Mouse (Mus musculus): ENCODE data around the gene Pla2r1. TPM values are rescaled to one million over a fixed set of nuclear protein-coding genes. Genes with fewer than 3 reads are reported as not detected.

Gene Pla2r1
- polyA plus RNA-seq, 1 experiment from 2014 or later = 1.1 TPM

DNA sequence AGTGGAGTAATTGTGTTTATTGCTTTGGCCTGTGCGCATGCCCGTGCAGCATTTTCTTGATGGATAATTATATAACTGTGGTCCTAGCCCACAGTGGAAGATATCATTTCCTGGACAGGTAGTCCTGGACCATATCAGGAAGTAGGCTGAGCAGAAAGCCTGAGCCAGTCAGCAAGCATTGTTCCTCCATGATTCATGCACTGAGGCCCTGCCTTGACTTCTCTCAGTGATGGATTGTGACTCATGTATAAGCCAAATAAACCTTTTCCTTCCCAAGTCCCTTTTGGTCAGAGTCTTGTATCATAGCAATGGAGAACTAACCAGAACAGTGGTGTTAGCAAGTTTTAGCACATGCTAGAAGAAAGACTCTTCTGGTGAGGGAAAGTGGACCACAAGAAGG lies 3.3 kb downstream of the Pla2r1 start:
- Histone ChIP-seq H3K9ac (ENCODE audit: low read length) (no peak overlapping the region), H3K9me3 (ENCODE audit: control insufficient read depth, low read length) (no peaks in the 10 kb centered on the region), H3K27me3 (ENCODE audit: control insufficient read depth, insufficient read depth, low read length) (no peaks in the 10 kb centered on the region), H3K4me3 (ENCODE audit: low read depth, low read length) (no peak overlapping the region), H3K27ac (replicated peaks; ENCODE audit: low read depth, low read length) (no peak overlapping the region), H3K4me1 (ENCODE audit: control insufficient read depth, insufficient read depth, low read length) (no peaks in the 10 kb centered on the region), H3K36me3 (ENCODE audit: control insufficient read depth, insufficient read depth, low read length) (no peaks in the 10 kb centered on the region), H3K4me2 (ENCODE audit: low read depth, severe bottlenecking) (no peak overlapping the region)
- 87% methylated on average over 2 of the region's 2 CpGs for WGBS
- ATAC-seq (ENCODE audit: insufficient number of reproducible peaks, low FRiP score, low TSS enrichment, low read depth) (no peak), DNase-seq (ENCODE audit: low spot score) (no peak)

GRCm38 (mm10) chr2:60546082-60546481 lies 7.0 kb downstream of the Pla2r1 start:
- Histone ChIP-seq H3K4me3 (ENCODE audit: low read depth, low read length) (no peak overlapping the region), H3K9ac (ENCODE audit: low read length) (no peak overlapping the region), H3K4me2 (ENCODE audit: low read depth, severe bottlenecking) (no peak overlapping the region), H3K36me3 (ENCODE audit: control insufficient read depth, insufficient read depth, low read length) (no peaks in the 10 kb centered on the region), H3K9me3 (ENCODE audit: control insufficient read depth, low read length) (no peaks in the 10 kb centered on the region), H3K4me1 (ENCODE audit: control insufficient read depth, insufficient read depth, low read length) (no peaks in the 10 kb centered on the region), H3K27me3 (ENCODE audit: control insufficient read depth, insufficient read depth, low read length) (no peaks in the 10 kb centered on the region), H3K27ac (replicated peaks; ENCODE audit: low read depth, low read length) (no peak overlapping the region)
- no peak for ATAC-seq (ENCODE audit: insufficient number of reproducible peaks, low FRiP score, low TSS enrichment, low read depth)
- DNase-seq (ENCODE audit: low spot score) = no peak
- 83% methylated on average over 4 of the region's 4 CpGs for WGBS

- 55% methylated on average over 5 of the region's 5 CpGs for WGBS
- Histone ChIP-seq H3K4me1 (ENCODE audit: control insufficient read depth, insufficient read depth, low read length) (no peaks in the 10 kb centered on the region), H3K9ac (ENCODE audit: low read length) (no peak overlapping the region), H3K9me3 (ENCODE audit: control insufficient read depth, low read length) (no peaks in the 10 kb centered on the region), H3K4me3 (ENCODE audit: low read depth, low read length) (no peak overlapping the region), H3K36me3 (ENCODE audit: control insufficient read depth, insufficient read depth, low read length) (no peaks in the 10 kb centered on the region), H3K27ac (replicated peaks; ENCODE audit: low read depth, low read length) (no peak overlapping the region), H3K4me2 (ENCODE audit: low read depth, severe bottlenecking) (no peak overlapping the region), H3K27me3 (ENCODE audit: control insufficient read depth, insufficient read depth, low read length) (no peaks in the 10 kb centered on the region)
- DNase-seq (ENCODE audit: low spot score) (no peak), ATAC-seq (ENCODE audit: insufficient number of reproducible peaks, low FRiP score, low TSS enrichment, low read depth) (no peak)
Measured at GRCm38 (mm10) chr2:60544006-60544405, 9.1 kb downstream of the Pla2r1 start.

- H3K4me2 ChIP-seq (ENCODE audit: low read depth, severe bottlenecking) = no peak overlapping the region
- H3K27me3 ChIP-seq (ENCODE audit: control insufficient read depth, insufficient read depth, low read length) = no peaks in the 10 kb centered on the region
- H3K9me3 ChIP-seq (ENCODE audit: control insufficient read depth, low read length) = no peaks in the 10 kb centered on the region
- 33% methylated on average over 5 of the region's 5 CpGs for WGBS
- no peaks in the 10 kb centered on the region for H3K36me3 ChIP-seq (ENCODE audit: control insufficient read depth, insufficient read depth, low read length)
- H3K4me1 ChIP-seq (ENCODE audit: control insufficient read depth, insufficient read depth, low read length) = no peaks in the 10 kb centered on the region
- no peak overlapping the region for H3K9ac ChIP-seq (ENCODE audit: low read length)
- H3K4me3 ChIP-seq (ENCODE audit: low read depth, low read length) = no peak overlapping the region
- ATAC-seq (ENCODE audit: insufficient number of reproducible peaks, low FRiP score, low TSS enrichment, low read depth) (no peak), DNase-seq (ENCODE audit: low spot score) (no peak)
- H3K27ac ChIP-seq (replicated peaks; ENCODE audit: low read depth, low read length) = no peak overlapping the region
Measured at GRCm38 (mm10) chr2:60541745-60542144, 11.4 kb downstream of the Pla2r1 start.

DNA sequence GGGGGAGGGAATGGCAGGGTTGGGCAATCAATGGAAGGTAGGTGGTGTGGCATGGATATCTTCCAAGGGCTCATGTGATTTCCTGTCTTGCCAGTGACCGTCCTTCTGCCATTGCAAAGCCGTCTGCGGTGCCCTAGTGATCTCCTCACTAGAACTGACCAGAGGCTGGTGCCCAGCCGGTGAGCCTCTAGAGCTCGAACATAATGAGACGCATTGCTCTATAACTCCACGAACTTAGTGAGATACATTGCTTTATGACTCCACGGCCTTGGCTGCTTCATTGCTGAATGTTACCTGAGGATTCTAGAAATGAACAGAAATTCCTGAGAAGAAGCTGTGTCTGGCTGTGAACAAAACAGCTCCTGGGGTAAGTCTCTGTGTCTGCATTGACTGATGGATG lies 12.8 kb downstream of the Pla2r1 start:
- Histone ChIP-seq H3K36me3 (ENCODE audit: control insufficient read depth, insufficient read depth, low read length) (no peaks in the 10 kb centered on the region), H3K27me3 (ENCODE audit: control insufficient read depth, insufficient read depth, low read length) (no peaks in the 10 kb centered on the region), H3K9me3 (ENCODE audit: control insufficient read depth, low read length) (no peaks in the 10 kb centered on the region), H3K27ac (replicated peaks; ENCODE audit: low read depth, low read length) (no peak overlapping the region), H3K4me3 (ENCODE audit: low read depth, low read length) (no peak overlapping the region), H3K9ac (ENCODE audit: low read length) (no peak overlapping the region), H3K4me2 (ENCODE audit: low read depth, severe bottlenecking) (no peak overlapping the region), H3K4me1 (ENCODE audit: control insufficient read depth, insufficient read depth, low read length) (no peaks in the 10 kb centered on the region)
- ATAC-seq (ENCODE audit: insufficient number of reproducible peaks, low FRiP score, low TSS enrichment, low read depth) (no peak), DNase-seq (ENCODE audit: low spot score) (no peak)
- WGBS = 94% methylated on average over 8 of the region's 8 CpGs

DNA sequence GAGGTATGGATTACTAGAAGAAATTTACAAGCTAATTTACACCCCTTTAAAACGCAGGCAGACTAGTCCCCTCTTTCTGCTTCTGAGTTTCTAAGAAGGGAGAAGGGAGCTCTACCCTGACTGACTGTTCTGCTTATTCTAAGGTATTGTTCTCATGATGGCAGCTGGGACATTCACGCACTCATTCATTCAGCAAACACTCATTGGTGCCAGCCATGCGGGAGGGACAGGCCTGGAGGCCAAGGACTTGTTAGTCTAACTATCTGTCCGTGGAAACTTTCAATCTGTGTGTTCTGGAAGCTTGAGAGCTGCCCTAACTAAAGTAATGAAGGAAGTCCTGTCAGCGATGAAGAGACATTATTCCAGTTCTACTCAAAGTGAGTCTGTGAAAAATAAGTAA lies 14.4 kb downstream of the Pla2r1 start:
- Histone ChIP-seq H3K36me3 (ENCODE audit: control insufficient read depth, insufficient read depth, low read length) (no peaks in the 10 kb centered on the region), H3K4me3 (ENCODE audit: low read depth, low read length) (no peak overlapping the region), H3K9me3 (ENCODE audit: control insufficient read depth, low read length) (no peaks in the 10 kb centered on the region), H3K27me3 (ENCODE audit: control insufficient read depth, insufficient read depth, low read length) (no peaks in the 10 kb centered on the region), H3K4me2 (ENCODE audit: low read depth, severe bottlenecking) (no peak overlapping the region), H3K4me1 (ENCODE audit: control insufficient read depth, insufficient read depth, low read length) (no peaks in the 10 kb centered on the region), H3K9ac (ENCODE audit: low read length) (no peak overlapping the region), H3K27ac (replicated peaks; ENCODE audit: low read depth, low read length) (no peak overlapping the region)
- ATAC-seq (ENCODE audit: insufficient number of reproducible peaks, low FRiP score, low TSS enrichment, low read depth) (no peak), DNase-seq (ENCODE audit: low spot score) (no peak)
- 76% methylated on average over 5 of the region's 5 CpGs for WGBS

DNA sequence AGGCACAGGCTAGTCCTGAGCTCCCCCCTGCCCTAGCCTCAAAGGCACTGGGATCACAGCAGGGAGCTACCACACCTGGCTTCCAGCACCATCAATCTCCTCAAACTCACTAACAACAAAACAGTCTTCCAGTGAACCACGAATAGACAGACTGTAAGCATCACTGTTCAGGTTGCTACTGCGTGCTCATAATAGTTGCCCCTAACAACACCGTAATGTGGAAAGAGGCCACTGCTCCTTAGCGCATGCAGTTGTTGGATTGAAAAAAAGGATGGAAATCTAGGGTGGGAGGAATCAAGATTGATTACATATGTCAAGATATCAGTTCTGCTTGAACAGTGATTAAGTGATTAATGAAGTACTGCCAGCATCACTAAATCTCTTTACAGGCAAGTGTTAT lies 14.8 kb downstream of the Pla2r1 start:
- H3K4me1 ChIP-seq (ENCODE audit: control insufficient read depth, insufficient read depth, low read length) = no peaks in the 10 kb centered on the region
- 80% methylated on average over 4 of the region's 4 CpGs for WGBS
- no peaks in the 10 kb centered on the region for H3K9me3 ChIP-seq (ENCODE audit: control insufficient read depth, low read length)
- no peak for ATAC-seq (ENCODE audit: insufficient number of reproducible peaks, low FRiP score, low TSS enrichment, low read depth)
- no peak overlapping the region for H3K9ac ChIP-seq (ENCODE audit: low read length)
- DNase-seq (ENCODE audit: low spot score) = no peak
- no peak overlapping the region for H3K4me2 ChIP-seq (ENCODE audit: low read depth, severe bottlenecking)
- no peaks in the 10 kb centered on the region for H3K27me3 ChIP-seq (ENCODE audit: control insufficient read depth, insufficient read depth, low read length)
- no peak overlapping the region for H3K27ac ChIP-seq (replicated peaks; ENCODE audit: low read depth, low read length)
- no peak overlapping the region for H3K4me3 ChIP-seq (ENCODE audit: low read depth, low read length)
- no peaks in the 10 kb centered on the region for H3K36me3 ChIP-seq (ENCODE audit: control insufficient read depth, insufficient read depth, low read length)

- DNase-seq (ENCODE audit: low spot score) (no peak), ATAC-seq (ENCODE audit: insufficient number of reproducible peaks, low FRiP score, low TSS enrichment, low read depth) (no peak)
- H3K36me3 ChIP-seq (ENCODE audit: control insufficient read depth, insufficient read depth, low read length) = no peaks in the 10 kb centered on the region
- H3K27ac ChIP-seq (replicated peaks; ENCODE audit: low read depth, low read length) = no peak overlapping the region
- H3K9me3 ChIP-seq (ENCODE audit: control insufficient read depth, low read length) = no peaks in the 10 kb centered on the region
- H3K9ac ChIP-seq (ENCODE audit: low read length) = no peak overlapping the region
- no peaks in the 10 kb centered on the region for H3K4me1 ChIP-seq (ENCODE audit: control insufficient read depth, insufficient read depth, low read length)
- no peak overlapping the region for H3K4me3 ChIP-seq (ENCODE audit: low read depth, low read length)
- H3K4me2 ChIP-seq (ENCODE audit: low read depth, severe bottlenecking) = no peak overlapping the region
- 81% methylated on average over 8 of the region's 8 CpGs for WGBS
- no peaks in the 10 kb centered on the region for H3K27me3 ChIP-seq (ENCODE audit: control insufficient read depth, insufficient read depth, low read length)
Measured at GRCm38 (mm10) chr2:60534755-60535154, 18.4 kb downstream of the Pla2r1 start.

DNA sequence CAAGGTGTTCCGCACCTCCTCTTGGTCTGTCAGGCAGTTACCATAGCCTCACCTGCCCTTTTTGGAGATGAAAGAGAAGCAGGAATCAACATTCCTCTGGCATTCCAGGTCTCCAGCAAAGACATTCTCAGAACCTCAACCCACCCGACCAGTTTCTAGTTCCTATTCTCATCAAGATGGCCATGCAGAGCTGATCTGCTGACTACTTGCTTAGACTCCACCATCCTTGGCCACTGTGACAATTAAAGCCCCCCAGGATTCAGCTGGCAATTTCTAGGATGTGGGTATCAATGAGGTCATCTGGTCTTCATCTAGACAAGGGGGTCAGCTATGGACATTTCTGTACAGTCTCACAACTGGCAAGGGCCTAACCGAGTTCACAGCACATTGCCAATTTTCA lies 20.1 kb downstream of the Pla2r1 start:
- Histone ChIP-seq H3K36me3 (ENCODE audit: control insufficient read depth, insufficient read depth, low read length) (no peaks in the 10 kb centered on the region), H3K27ac (replicated peaks; ENCODE audit: low read depth, low read length) (no peak overlapping the region), H3K4me3 (ENCODE audit: low read depth, low read length) (no peak overlapping the region), H3K9me3 (ENCODE audit: control insufficient read depth, low read length) (no peaks in the 10 kb centered on the region), H3K4me1 (ENCODE audit: control insufficient read depth, insufficient read depth, low read length) (no peaks in the 10 kb centered on the region), H3K4me2 (ENCODE audit: low read depth, severe bottlenecking) (no peak overlapping the region), H3K9ac (ENCODE audit: low read length) (no peak overlapping the region), H3K27me3 (ENCODE audit: control insufficient read depth, insufficient read depth, low read length) (no peaks in the 10 kb centered on the region)
- DNase-seq (ENCODE audit: low spot score) = no peak
- ATAC-seq (ENCODE audit: insufficient number of reproducible peaks, low FRiP score, low TSS enrichment, low read depth) = no peak
- WGBS = 84% methylated on average over 3 of the region's 3 CpGs
